Mouse (Mus musculus) hindbrain, embryonic 10.5 days (tissue): ENCODE data around the gene Itga7. TPM values are rescaled to one million over a fixed set of nuclear protein-coding genes. Genes with fewer than 3 reads are reported as not detected.

Experiments
- DNase-seq: peaks from one replicate; pipeline ENCODE4 v3.0.0-alpha.2; 2017; ENCODE audit warnings: low spot score
- H3K27ac ChIP-seq: fragments of 300-500 bp; sonication (generic); 2 replicates; pipeline ENCODE4 v1.5.1; 2016; ENCODE audit warnings: mild to moderate bottlenecking, moderate library complexity
- H3K27me3 ChIP-seq: fragments of 300-500 bp; sonication (generic); 2 replicates; pipeline ENCODE4 v1.6.1; 2016; ENCODE audit warnings: mild to moderate bottlenecking; ENCODE audit not compliant: poor library complexity, insufficient read depth, severe bottlenecking
- H3K36me3 ChIP-seq: fragments of 300-500 bp; sonication (generic); 2 replicates; pipeline ENCODE4 v1.6.1; 2016; ENCODE audit warnings: mild to moderate bottlenecking, moderate library complexity
- H3K4me1 ChIP-seq: fragments of 300-500 bp; sonication (generic); replicated peaks from 2 replicates; pipeline ENCODE4 v1.6.1; 2016; ENCODE audit warnings: mild to moderate bottlenecking
- H3K4me3 ChIP-seq: fragments of 300-500 bp; sonication (generic); 2 replicates; pipeline ENCODE4 v1.5.1; 2016; ENCODE audit warnings: mild to moderate bottlenecking, moderate library complexity
- H3K9me3 ChIP-seq: fragments of 300-500 bp; sonication (generic); 2 replicates; pipeline ENCODE4 v1.6.1; 2016; ENCODE audit warnings: mild to moderate bottlenecking, moderate library complexity
- WGBS: fragments of 180-500 bp; shearing (Covaris S2); methylation state at CpG from one replicate; pipeline ENCODE4 v1.1.7; 2016; 5-methylcytosine and 5-hydroxymethylcytosine counted together
- polyA plus RNA-seq: library from polyadenylated mRNA; unstranded; fragments of >200 nt; fragmentation: Nextera tagmentation; extraction: Ambion mirVana; gene quantifications from 2 replicates; pipeline ENCODE4 v1.2.1, GENCODE M21; 2016

Itga7 gene
- 3.7 and 4.0 TPM in 2 replicates for polyA plus RNA-seq

GRCm38 (mm10) chr10:128933574-128933973 lies at the start of gene Itga7:
Gene Itga7, plus strand, starts transcription at chr10:128933818.
- Histone ChIP-seq H3K9me3 (no peaks in the 10 kb centered on the region), H3K27ac (0 out of 2 replicates have a peak within 1 kb of the TSS, but pooled peaks have one; percentile 35), H3K4me1 (peaks cover 17% of the 10 kb centered on the region), H3K36me3 (no peaks in the 10 kb centered on the region), H3K4me3 (peak within 1 kb of the TSS; percentile 57), H3K27me3 (peaks cover 89% of the 10 kb centered on the region)
- peak; percentile 59 for DNase-seq
- WGBS: under 1% methylated on average over 26 of the region's 26 CpGs

- Histone ChIP-seq H3K9me3 (no peaks in the 10 kb centered on the region), H3K4me1 (peaks cover 57% of the 10 kb centered on the region), H3K36me3 (peaks cover 42% of the 10 kb centered on the region), H3K27ac (peak overlapping the region; percentile 92), H3K4me3 (peak overlapping the region; percentile 87), H3K27me3 (peaks cover 10% of the 10 kb centered on the region; the same call in 1 of the 2 replicates)
- WGBS: 0% methylated on average over 7 of the region's 7 CpGs
- DNase-seq: peak; percentile 84
Measured at GRCm38 (mm10) chr10:128888941-128889827, 44.4 kb upstream of the Itga7 start.

DNA sequence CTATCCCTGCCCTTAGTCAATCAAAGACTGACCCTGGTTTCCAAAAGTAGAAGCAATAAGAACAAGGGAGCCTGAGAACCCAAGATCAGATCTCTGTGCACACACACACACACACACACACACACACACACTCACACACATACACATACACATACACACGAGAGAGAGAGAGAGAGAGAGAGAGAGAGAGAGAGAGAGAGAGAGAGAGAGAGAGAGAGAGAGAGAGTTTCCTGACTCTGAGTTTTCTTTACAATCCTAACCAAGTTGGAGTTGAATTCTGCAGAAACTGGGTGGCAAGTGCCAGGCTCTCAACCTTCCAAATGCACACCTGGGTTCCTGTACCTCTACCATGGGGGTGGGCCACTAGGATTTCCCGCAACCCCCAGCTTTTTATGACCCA lies 43.8 kb upstream of the Itga7 start:
- 5% methylated on average over 2 of the region's 2 CpGs for WGBS
- H3K9me3 ChIP-seq: no peaks in the 10 kb centered on the region
- peaks cover 16% of the 10 kb centered on the region for H3K27me3 ChIP-seq
- peaks cover 55% of the 10 kb centered on the region for H3K4me1 ChIP-seq
- peak overlapping the region; percentile 92 for H3K27ac ChIP-seq
- H3K36me3 ChIP-seq: peaks cover 35% of the 10 kb centered on the region
- DNase-seq: no peak
- H3K4me3 ChIP-seq: peak overlapping the region; percentile 87

DNA sequence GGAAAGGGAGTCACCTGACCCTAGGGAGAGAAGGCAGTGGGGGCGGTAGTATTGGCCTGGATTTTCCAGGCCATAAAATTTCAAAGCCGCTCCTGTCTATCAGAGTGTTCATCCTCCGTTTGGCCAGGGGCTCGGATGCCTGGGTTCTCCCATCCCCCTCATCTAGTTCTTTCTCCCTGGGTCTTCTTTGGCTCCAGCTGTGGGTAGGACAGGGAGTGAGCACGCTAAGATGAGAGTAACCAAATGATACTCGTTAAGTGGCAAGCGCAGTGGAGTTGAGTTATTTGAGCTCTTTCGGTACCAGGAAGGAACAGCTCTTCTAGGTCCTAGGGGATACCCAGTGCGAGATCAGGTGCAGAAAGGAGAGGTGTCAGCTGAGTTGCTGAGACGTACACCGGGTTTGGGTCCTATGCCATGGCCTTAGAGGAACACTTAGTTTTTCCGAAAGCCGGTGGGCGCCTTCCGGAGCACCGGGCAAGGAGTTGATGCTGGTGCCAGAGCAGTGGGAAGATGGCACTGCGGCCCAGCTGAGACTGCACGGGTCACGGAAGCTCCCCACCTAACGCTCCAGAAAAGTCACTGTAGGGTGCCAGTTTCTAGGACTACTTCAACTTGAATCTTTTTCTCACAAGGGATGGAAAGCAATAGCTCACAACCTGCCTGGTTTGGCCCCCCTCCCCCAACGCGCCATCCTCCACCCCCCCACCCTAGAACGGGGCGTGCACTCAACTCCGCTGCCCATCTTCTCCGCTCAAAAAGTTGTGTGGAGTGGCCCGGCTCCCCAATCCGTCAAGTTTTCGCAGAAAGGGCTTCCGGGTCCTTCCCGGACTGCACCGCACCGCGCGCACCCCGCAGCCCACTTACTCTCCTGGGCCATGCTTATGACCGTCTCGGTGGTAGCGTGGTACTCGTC lies 43.0 kb upstream of the Itga7 start:
- peak; percentile 33 for DNase-seq
- no peaks in the 10 kb centered on the region for H3K9me3 ChIP-seq
- H3K36me3 ChIP-seq: peaks cover 27% of the 10 kb centered on the region
- peaks cover 58% of the 10 kb centered on the region for H3K4me1 ChIP-seq
- peaks cover 22% of the 10 kb centered on the region for H3K27me3 ChIP-seq
- H3K4me3 ChIP-seq: peak overlapping the region; percentile 87
- under 1% methylated on average over 40 of the region's 40 CpGs for WGBS
- peak overlapping the region; percentile 92 for H3K27ac ChIP-seq

- Histone ChIP-seq H3K9me3 (no peaks in the 10 kb centered on the region), H3K36me3 (peaks cover 19% of the 10 kb centered on the region), H3K4me1 (peaks cover 60% of the 10 kb centered on the region), H3K27me3 (peaks cover 30% of the 10 kb centered on the region), H3K4me3 (peak within 1 kb of the TSS; percentile 87), H3K27ac (peak within 1 kb of the TSS; percentile 92)
- peak; percentile 87 for DNase-seq
- WGBS: under 1% methylated on average over 75 of the region's 89 CpGs
Measured at GRCm38 (mm10) chr10:128891296-128892094, 42.1 kb upstream of the Itga7 start, which contains the start of gene Gdf11. Gene Gdf11, minus strand, starts transcription at chr10:128891718.

DNA sequence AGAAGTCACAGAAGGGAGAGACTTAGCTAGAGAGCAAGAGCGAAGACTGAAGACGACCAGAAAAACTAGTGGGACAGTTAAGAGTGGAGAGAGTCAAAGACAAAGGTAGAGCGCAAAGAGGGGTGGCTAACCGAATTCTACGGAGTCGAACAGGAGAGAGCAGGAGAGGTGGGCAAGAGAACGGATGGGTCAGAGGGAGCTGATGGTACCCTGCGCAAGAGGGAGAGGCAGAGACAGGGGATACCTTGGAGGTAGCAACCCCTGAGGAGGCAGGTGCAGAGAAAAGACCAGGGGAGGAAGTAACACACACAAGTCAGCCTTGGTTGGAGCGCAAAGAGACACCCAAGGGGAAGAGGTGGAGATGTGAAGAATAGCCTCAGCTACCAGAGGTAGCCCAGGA lies 41.4 kb upstream of the Itga7 start:
- H3K36me3 ChIP-seq: peaks cover 11% of the 10 kb centered on the region
- peak overlapping the region; percentile 87 for H3K4me3 ChIP-seq
- H3K4me1 ChIP-seq: peaks cover 61% of the 10 kb centered on the region
- no peaks in the 10 kb centered on the region for H3K9me3 ChIP-seq
- 2% methylated on average over 9 of the region's 9 CpGs for WGBS
- DNase-seq: peak; percentile 44
- H3K27ac ChIP-seq: peak overlapping the region; percentile 92
- peaks cover 38% of the 10 kb centered on the region for H3K27me3 ChIP-seq

DNA sequence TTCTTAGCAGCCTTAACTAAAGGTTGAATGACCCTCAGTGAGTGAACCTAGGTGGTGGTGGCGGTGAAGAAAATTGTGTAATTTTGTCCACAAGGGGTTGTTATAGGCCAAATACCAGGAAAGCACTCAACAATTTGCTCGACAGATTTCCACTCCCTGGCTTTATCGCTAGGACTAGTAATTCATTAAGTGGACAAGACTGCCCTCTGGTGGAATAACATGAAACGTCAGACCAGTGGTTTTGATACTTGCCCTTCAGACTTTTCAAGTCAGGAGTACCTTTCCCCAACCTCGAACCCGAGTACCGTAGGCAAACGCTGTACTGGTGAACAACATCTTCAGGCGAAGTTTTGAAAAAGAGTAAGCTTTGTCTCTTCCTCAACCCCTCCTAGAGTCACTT lies 38.2 kb upstream of the Itga7 start:
- DNase-seq: peak; percentile 76
- Histone ChIP-seq H3K4me3 (peak overlapping the region; percentile 28; the same call in 1 of the 2 replicates), H3K9me3 (no peaks in the 10 kb centered on the region), H3K27me3 (peaks cover 43% of the 10 kb centered on the region), H3K4me1 (peaks cover 32% of the 10 kb centered on the region), H3K36me3 (no peaks in the 10 kb centered on the region), H3K27ac (no peak overlapping the region)
- 0% methylated on average over 9 of the region's 9 CpGs for WGBS

DNA sequence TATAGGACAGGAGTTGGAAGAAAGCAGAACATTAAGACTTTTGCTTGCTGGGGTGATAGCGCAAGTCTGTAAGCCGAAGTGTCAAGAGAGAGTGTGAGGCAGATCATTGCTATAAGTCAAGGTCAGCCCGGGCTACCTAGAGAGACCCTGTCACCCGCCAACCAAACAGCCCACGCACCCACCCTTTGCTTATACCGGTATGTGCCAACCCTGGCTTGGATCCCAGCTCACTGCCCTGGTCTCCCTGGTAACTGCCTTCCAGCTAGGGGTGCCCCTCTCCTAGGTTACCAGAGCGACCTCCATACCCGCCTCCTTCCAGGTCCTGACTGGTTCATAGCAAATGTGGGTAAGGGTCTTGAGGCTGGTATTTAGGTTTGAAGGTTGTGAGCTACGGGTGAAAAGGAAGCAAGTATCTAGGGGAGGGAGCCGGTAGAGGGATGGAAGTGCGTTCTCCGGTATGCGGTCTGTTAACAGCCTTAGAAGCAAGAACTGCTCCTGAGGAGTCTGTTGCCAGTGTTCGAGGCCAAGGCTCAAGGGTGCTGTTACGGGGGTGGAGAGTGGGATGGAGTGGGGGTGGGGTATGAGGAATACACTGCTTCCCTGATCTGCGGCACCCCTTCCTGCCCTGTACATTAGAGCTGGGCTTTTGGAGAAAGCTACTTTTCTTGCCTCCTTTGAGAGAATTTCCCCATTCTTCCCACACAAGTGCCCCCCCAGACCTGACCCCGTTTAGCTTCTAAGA lies 37.5 kb upstream of the Itga7 start:
- no peak for DNase-seq
- H3K4me3 ChIP-seq: peak overlapping the region; percentile 28

DNA sequence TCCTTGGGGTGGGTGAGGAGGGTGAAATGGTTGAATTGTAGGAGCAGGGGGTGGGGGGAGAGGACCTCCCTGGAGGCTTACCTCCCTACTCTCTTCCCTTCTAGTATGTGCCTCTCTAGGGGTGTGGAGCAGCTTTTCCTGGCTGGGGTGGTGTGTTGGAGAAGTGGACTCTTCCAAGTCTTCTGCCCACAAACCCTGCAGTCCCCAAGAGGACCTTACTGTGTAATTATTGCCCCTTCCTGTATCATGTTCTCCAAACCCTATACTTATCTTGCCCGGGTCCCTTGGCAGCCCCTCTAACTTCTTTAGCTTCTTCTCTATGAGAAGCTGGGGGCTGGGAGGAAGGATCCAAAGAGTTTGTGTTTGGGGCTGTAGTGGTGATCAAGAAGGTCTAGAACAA lies 36.8 kb upstream of the Itga7 start:
- H3K27ac ChIP-seq: no peak overlapping the region
- peaks cover 43% of the 10 kb centered on the region for H3K27me3 ChIP-seq
- H3K4me3 ChIP-seq: no peak overlapping the region
- H3K36me3 ChIP-seq: no peaks in the 10 kb centered on the region
- H3K9me3 ChIP-seq: no peaks in the 10 kb centered on the region
- peaks cover 28% of the 10 kb centered on the region for H3K4me1 ChIP-seq
- WGBS: 39% methylated on average over 1 of the region's 1 CpGs
- DNase-seq: no peak

More for the DNA sequence above, 37.5 kb upstream of the Itga7 start:
- Histone ChIP-seq H3K9me3 (no peaks in the 10 kb centered on the region), H3K27ac (no peak overlapping the region), H3K4me1 (peaks cover 28% of the 10 kb centered on the region), H3K27me3 (peaks cover 43% of the 10 kb centered on the region), H3K36me3 (no peaks in the 10 kb centered on the region)
- 2% methylated on average over 17 of the region's 17 CpGs for WGBS

GRCm38 (mm10) chr10:128897501-128897900 lies 36.1 kb upstream of the Itga7 start:
- Histone ChIP-seq H3K9me3 (no peaks in the 10 kb centered on the region), H3K36me3 (no peaks in the 10 kb centered on the region), H3K27ac (no peak overlapping the region), H3K27me3 (peaks cover 43% of the 10 kb centered on the region), H3K4me1 (peaks cover 23% of the 10 kb centered on the region), H3K4me3 (no peak overlapping the region)
- DNase-seq: no peak
- 24% methylated on average over 1 of the region's 1 CpGs for WGBS

DNA sequence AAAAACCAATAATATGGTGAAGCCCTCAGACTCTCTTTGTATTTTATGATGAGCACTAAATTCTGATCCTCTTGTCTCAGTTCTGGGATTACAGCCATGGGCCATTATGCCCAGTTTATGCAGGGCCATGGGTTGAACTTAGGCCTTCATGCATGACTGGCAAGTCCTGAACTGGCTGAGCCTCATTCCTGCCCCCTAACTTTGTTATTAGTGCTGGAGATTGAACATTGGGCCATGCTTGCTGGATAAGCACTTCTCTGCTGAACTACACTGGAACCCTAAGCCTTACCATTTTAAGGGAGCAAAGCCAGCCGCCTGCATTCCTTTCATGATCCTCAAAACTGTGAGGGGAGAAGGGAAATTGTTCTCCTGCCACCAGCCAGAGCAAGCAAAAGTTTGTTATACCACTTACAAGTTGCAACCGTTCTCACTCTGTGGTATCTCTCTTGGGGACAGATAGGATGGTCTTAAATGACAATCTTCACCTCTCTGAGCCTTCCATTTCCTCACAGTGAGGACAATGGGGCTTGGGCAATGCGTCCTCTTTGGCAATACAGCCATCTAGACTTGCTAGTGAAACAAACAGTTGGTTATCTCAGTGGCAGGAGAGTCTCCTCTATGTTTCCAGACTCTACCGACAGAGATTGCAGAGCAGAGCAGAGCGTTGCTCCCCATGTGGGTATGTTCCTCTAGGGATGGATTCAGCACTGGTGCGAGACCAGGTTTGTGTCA lies 33.7 kb upstream of the Itga7 start:
- Histone ChIP-seq H3K27me3 (peaks cover 25% of the 10 kb centered on the region), H3K4me3 (no peak overlapping the region), H3K9me3 (no peaks in the 10 kb centered on the region), H3K4me1 (peaks cover 17% of the 10 kb centered on the region), H3K27ac (no peak overlapping the region), H3K36me3 (no peaks in the 10 kb centered on the region)
- 79% methylated on average over 6 of the region's 6 CpGs for WGBS
- DNase-seq: no peak
